Mouse (Mus musculus) midbrain, embryonic 14.5 days (tissue): ENCODE data around the gene Atp6v1fnb. TPM values are rescaled to one million over a fixed set of nuclear protein-coding genes. Genes with fewer than 3 reads are reported as not detected.

Source experiments
- ATAC-seq: fragments of 200-750 bp; cut with Nextera tagmentation; 2 replicates; pipeline ENCODE4 v1.8.0; 2017; ENCODE audit warnings: moderate number of reproducible peaks, moderate library complexity; ENCODE audit not compliant: low FRiP score, low TSS enrichment
- DNase-seq: peaks from one replicate; pipeline ENCODE4 v3.0.0-alpha.2; 2015
- H3K27ac ChIP-seq: fragments of 300-500 bp; sonication (generic); replicated peaks from 2 replicates; pipeline ENCODE4 v1.5.1; 2014; ENCODE audit warnings: mild to moderate bottlenecking, low read depth, low read length, moderate library complexity
- H3K27me3 ChIP-seq: fragments of 300-500 bp; sonication (generic); 2 replicates; pipeline ENCODE4 v1.6.1; 2014; ENCODE audit warnings: low read length, control low read depth, mixed read lengths; ENCODE audit not compliant: control insufficient read depth, insufficient read depth
- H3K36me3 ChIP-seq: fragments of 300-500 bp; sonication (generic); 2 replicates; pipeline ENCODE4 v1.6.1; 2014; ENCODE audit warnings: low read length, control low read depth; ENCODE audit not compliant: control insufficient read depth, insufficient read depth
- H3K4me1 ChIP-seq: fragments of 300-500 bp; sonication (generic); 2 replicates; pipeline ENCODE4 v1.6.1; 2014; ENCODE audit warnings: mild to moderate bottlenecking, antibody characterized with exemption, low read length, control low read depth; ENCODE audit not compliant: control insufficient read depth, insufficient read depth
- H3K4me2 ChIP-seq: fragments of 300-500 bp; sonication (generic); 2 replicates; pipeline ENCODE4 v1.6.1; 2014; ENCODE audit warnings: mild to moderate bottlenecking, low read length, moderate library complexity
- H3K4me3 ChIP-seq: fragments of 300-500 bp; sonication (generic); replicated peaks from 2 replicates; pipeline ENCODE4 v1.5.1; 2014; ENCODE audit warnings: low read depth, low read length
- H3K9ac ChIP-seq: fragments of 300-500 bp; sonication (generic); replicated peaks from 2 replicates; pipeline ENCODE4 v1.6.1; 2014; ENCODE audit warnings: mild to moderate bottlenecking, low read length, moderate library complexity
- H3K9me3 ChIP-seq: fragments of 300-500 bp; sonication (generic); 2 replicates; pipeline ENCODE4 v1.6.1; 2016; ENCODE audit warnings: low read length, control low read depth, mixed read lengths; ENCODE audit not compliant: control insufficient read depth
- WGBS: fragments of 180-500 bp; shearing (Covaris S2); extraction: QIAGEN DNeasy Blood & Tissue Kit; methylation state at CpG from one replicate; pipeline ENCODE4 v1.1.7; 2014; 5-methylcytosine and 5-hydroxymethylcytosine counted together
- polyA plus RNA-seq: library from polyadenylated mRNA; unstranded; fragments of >200 nt; fragmentation: Nextera tagmentation; extraction: Ambion mirVana; gene quantifications from 2 replicates; pipeline ENCODE4 v1.2.1, GENCODE M21; 2014

Atp6v1fnb gene
- polyA plus RNA-seq, 1 experiment from 2014 or later: not detected

DNA sequence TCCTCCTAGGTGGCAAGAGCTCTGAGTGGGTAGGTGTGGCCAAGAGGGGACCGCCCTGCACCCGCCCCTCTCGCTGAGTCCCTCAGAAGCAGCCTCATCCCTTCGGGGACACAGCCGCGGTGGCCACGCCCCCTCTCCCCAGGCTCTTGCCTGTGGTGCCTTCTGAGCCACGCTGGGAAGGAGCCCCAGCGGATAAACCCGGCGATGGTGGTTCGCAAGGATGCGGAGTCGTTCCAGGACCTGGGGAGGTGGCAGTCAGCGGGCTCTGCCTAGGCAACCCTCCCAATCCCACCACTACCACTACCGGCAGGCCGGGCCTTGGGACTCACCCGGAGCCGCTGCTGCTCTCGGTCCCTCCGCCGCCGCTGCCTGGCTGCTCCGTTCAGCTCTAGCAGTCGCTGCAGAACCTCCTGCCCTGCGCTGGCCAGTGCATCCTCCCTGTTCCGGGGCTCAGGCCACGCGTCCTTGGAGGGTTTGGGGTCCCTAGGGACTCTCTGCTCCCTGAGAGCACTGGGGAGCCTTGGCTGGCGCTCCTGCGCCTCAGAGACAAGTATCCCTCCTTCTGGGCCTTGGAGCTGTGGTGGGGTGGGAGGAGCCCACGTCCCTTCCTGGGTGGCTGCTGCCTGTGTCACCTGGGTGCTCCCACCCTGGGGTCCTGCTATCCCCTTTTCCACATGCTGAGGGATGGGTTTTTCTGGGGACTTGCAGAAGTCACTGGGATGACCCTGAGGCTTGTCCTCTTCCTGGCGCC is 2.9 kb downstream of the Atp6v1fnb start:
- Histone ChIP-seq H3K27ac (no peak overlapping the region), H3K4me1 (0 out of 2 replicates have a peak, but pooled peaks cover 7% of the 10 kb centered on the region), H3K9ac (peak overlapping the region; percentile 39; the same call in 1 of the 2 replicates), H3K4me3 (peak overlapping the region; percentile 24), H3K36me3 (peaks cover 18% of the 10 kb centered on the region), H3K4me2 (peak overlapping the region; percentile 54), H3K9me3 (no peaks in the 10 kb centered on the region), H3K27me3 (0 out of 2 replicates have a peak, but pooled peaks cover 5% of the 10 kb centered on the region)
- DNase-seq: peak; percentile 78
- ATAC-seq: peak; percentile 69
- WGBS: 3% methylated on average over 33 of the region's 33 CpGs

GRCm38 (mm10) chr6:29474736-29475135 is 3.5 kb downstream of the Atp6v1fnb start:
- H3K9ac ChIP-seq: no peak overlapping the region
- 0 out of 2 replicates have a peak, but pooled peaks cover 5% of the 10 kb centered on the region for H3K4me1 ChIP-seq
- no peak overlapping the region for H3K4me2 ChIP-seq
- no peak overlapping the region for H3K4me3 ChIP-seq
- ATAC-seq (no peak), DNase-seq (no peak)
- peaks cover 17% of the 10 kb centered on the region for H3K36me3 ChIP-seq
- no peaks in the 10 kb centered on the region for H3K9me3 ChIP-seq
- H3K27ac ChIP-seq: no peak overlapping the region
- H3K27me3 ChIP-seq: 0 out of 2 replicates have a peak, but pooled peaks cover 5% of the 10 kb centered on the region
- WGBS: 59% methylated on average over 2 of the region's 2 CpGs

GRCm38 (mm10) chr6:29482691-29483090 is 11.5 kb downstream of the Atp6v1fnb start:
- H3K4me2 ChIP-seq: no peak overlapping the region
- H3K9ac ChIP-seq: no peak overlapping the region
- peaks cover 7% of the 10 kb centered on the region; the same call in 1 of the 2 replicates for H3K27me3 ChIP-seq
- no peak overlapping the region for H3K4me3 ChIP-seq
- no peaks in the 10 kb centered on the region for H3K9me3 ChIP-seq
- H3K27ac ChIP-seq: no peak overlapping the region
- no peaks in the 10 kb centered on the region for H3K36me3 ChIP-seq
- 95% methylated on average over 13 of the region's 13 CpGs for WGBS
- ATAC-seq (no peak), DNase-seq (no peak)
- H3K4me1 ChIP-seq: peaks cover 4% of the 10 kb centered on the region; the same call in 1 of the 2 replicates

DNA sequence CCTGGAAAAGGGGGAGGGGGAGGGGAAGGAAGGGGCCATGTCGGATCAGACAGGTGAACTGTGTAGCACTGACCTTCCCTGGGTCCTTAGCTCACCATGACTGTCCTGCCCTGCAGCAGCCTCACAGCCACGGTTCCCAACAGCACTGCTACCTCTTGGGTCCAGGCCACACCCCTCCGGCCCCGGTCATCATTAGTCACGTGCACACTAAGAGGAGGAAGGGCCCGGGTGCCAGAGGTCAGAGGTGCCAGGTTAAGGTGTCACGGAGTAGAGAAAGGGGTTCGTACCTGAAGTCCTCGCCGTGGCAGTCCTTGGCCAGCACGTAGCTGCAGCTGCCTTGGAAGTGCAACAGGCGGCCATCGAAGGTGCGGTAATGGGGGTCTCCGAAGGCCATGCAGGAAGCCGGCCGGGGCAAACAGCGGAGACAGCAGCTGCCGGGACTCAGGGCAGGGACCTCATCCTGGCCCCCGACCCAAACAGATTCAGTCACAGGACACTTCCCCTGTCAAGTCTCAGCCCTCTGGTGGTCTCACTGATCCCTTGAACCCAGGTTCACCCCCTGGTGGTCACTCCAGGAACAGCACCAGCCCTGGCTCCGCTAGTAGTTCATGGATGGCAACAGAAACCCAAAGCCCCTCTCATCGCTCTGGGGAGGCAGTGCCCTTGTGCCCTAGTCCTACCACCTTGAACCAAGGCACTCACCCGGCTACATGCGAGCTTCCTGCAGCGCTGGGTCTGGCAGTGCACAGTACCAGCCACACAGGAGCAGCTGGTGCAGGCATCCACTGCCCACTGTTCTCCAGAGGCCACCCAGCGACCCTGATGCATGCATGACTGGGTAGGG is 13.7 kb downstream of the Atp6v1fnb start:
- ATAC-seq (peak; percentile 38; the same call in 1 of the 2 replicates), DNase-seq (peak; percentile 86)
- Histone ChIP-seq H3K4me3 (peak overlapping the region; percentile 20), H3K27me3 (peaks cover 7% of the 10 kb centered on the region; the same call in 1 of the 2 replicates), H3K9ac (0 out of 2 replicates have a peak overlapping the region, but pooled peaks have one; percentile 9), H3K27ac (no peak overlapping the region), H3K4me1 (peaks cover 4% of the 10 kb centered on the region; the same call in 1 of the 2 replicates), H3K4me2 (peak overlapping the region; percentile 52), H3K36me3 (no peaks in the 10 kb centered on the region), H3K9me3 (no peaks in the 10 kb centered on the region)
- WGBS: 6% methylated on average over 26 of the region's 26 CpGs

GRCm38 (mm10) chr6:29485951-29486350 is 14.7 kb downstream of the Atp6v1fnb start:
- no peak overlapping the region for H3K4me3 ChIP-seq
- DNase-seq: no peak
- H3K9ac ChIP-seq: no peak overlapping the region
- peaks cover 7% of the 10 kb centered on the region; the same call in 1 of the 2 replicates for H3K27me3 ChIP-seq
- WGBS: 53% methylated on average over 2 of the region's 2 CpGs
- peaks cover 4% of the 10 kb centered on the region; the same call in 1 of the 2 replicates for H3K4me1 ChIP-seq
- no peaks in the 10 kb centered on the region for H3K36me3 ChIP-seq
- H3K9me3 ChIP-seq: no peaks in the 10 kb centered on the region
- H3K27ac ChIP-seq: no peak overlapping the region
- no peak for ATAC-seq
- no peak overlapping the region for H3K4me2 ChIP-seq

GRCm38 (mm10) chr6:29494101-29494500 is 22.9 kb downstream of the Atp6v1fnb start:
- DNase-seq (no peak), ATAC-seq (no peak)
- no peak overlapping the region for H3K9ac ChIP-seq
- H3K4me1 ChIP-seq: 0 out of 2 replicates have a peak, but pooled peaks cover 4% of the 10 kb centered on the region
- H3K27ac ChIP-seq: no peak overlapping the region
- H3K27me3 ChIP-seq: peaks cover 13% of the 10 kb centered on the region
- H3K4me3 ChIP-seq: no peak overlapping the region
- H3K4me2 ChIP-seq: no peak overlapping the region
- H3K36me3 ChIP-seq: no peaks in the 10 kb centered on the region
- no peaks in the 10 kb centered on the region for H3K9me3 ChIP-seq
- 92% methylated on average over 4 of the region's 4 CpGs for WGBS

DNA sequence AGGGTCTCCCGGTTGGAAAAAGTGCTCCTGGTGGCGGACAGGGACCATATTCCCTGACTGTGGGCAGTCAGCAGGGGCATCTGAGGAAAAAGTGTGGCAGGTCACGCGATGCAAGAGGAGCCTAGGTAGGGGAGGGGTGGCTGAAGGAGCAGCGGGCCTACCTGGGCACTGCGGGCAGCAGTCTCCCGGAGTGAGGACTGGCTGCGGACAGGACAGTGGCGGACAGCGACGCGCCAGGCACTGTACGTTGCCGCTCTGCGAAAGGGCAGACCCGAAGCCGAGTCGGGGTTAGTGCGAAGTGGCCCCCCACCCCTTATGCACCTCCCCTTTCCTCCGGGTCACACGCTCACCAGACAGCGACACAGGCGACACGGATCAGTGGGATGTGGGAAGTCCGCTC is 25.0 kb downstream of the Atp6v1fnb start:
- H3K27me3 ChIP-seq: peaks cover 13% of the 10 kb centered on the region

DNA sequence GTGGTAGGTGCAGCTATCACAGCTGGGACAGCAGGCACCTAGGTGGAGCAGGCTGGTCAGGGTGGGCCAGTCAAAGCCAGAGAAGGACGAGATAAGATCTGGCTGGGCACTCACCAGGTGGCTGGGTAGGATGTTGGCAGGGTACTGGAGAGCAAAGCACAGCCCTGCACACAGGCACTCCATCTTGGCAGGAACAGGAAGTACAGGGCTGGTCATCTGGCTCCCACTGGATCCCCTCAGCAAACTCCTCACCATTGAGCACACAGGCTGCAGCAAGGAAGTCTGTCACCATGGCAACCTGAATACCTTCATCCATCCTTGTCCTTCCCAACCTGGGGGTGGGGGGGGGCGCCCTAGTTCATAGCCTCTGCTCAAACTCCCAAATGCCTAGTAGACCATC is 26.6 kb downstream of the Atp6v1fnb start:
- H3K9me3 ChIP-seq: no peaks in the 10 kb centered on the region
- DNase-seq (peak; percentile 39), ATAC-seq (no peak)
- no peak overlapping the region for H3K4me2 ChIP-seq
- no peaks in the 10 kb centered on the region for H3K36me3 ChIP-seq
- 25% methylated on average over 2 of the region's 2 CpGs for WGBS
- H3K4me3 ChIP-seq: no peak overlapping the region
- H3K9ac ChIP-seq: no peak overlapping the region
- H3K27ac ChIP-seq: no peak overlapping the region
- H3K27me3 ChIP-seq: peaks cover 13% of the 10 kb centered on the region
- 0 out of 2 replicates have a peak, but pooled peaks cover 4% of the 10 kb centered on the region for H3K4me1 ChIP-seq

More for the DNA sequence above, 25.0 kb downstream of the Atp6v1fnb start:
- ATAC-seq (no peak), DNase-seq (no peak)
- H3K27ac ChIP-seq: no peak overlapping the region
- no peak overlapping the region for H3K4me2 ChIP-seq
- no peak overlapping the region for H3K4me3 ChIP-seq
- no peaks in the 10 kb centered on the region for H3K36me3 ChIP-seq
- WGBS: 14% methylated on average over 15 of the region's 25 CpGs
- no peak overlapping the region for H3K9ac ChIP-seq
- H3K4me1 ChIP-seq: 0 out of 2 replicates have a peak, but pooled peaks cover 4% of the 10 kb centered on the region
- no peaks in the 10 kb centered on the region for H3K9me3 ChIP-seq
